Mouse (Mus musculus) CH12F3 (cell line): ENCODE results near the gene Ccdc96.

Experiments
- in situ Hi-C: fragments of 300-500 bp; cut with MboI; formaldehyde crosslinking; loops from 2 replicates; pipeline ENCODE4 v1.14.3; 2020; ENCODE audit warnings: low sequenced_read_pairs

The Ccdc96 gene

GRCm38 (mm10) chr5:36522782-36523181, 38.4 kb downstream of the Ccdc96 start:
- in situ Hi-C loops, result no loop called here

GRCm38 (mm10) chr5:36523219-36523703, 38.9 kb downstream of the Ccdc96 start:
- in situ Hi-C loops, result no loop called here

GRCm38 (mm10) chr5:36525216-36525615, 40.8 kb downstream of the Ccdc96 start:
- in situ Hi-C loops, result loop anchor here (5.0 kb wide), 1 partner anchor 57 kb away; no protein-coding TSS in a partner anchor

- in situ Hi-C loops, result loop anchor here (5.0 kb wide), 1 partner anchor 56 kb away; no protein-coding TSS in a partner anchor
Measured at GRCm38 (mm10) chr5:36526274-36526673, 41.9 kb downstream of the Ccdc96 start.

GRCm38 (mm10) chr5:36526921-36527320, 42.5 kb downstream of the Ccdc96 start:
- in situ Hi-C loops, result loop anchor here (5.0 kb wide), 1 partner anchor 55 kb away; no protein-coding TSS in a partner anchor

- in situ Hi-C loops, result loop anchor here (5.0 kb wide), 1 partner anchor 53 kb away; no protein-coding TSS in a partner anchor
Measured at GRCm38 (mm10) chr5:36529698-36530097, 45.3 kb downstream of the Ccdc96 start.

- in situ Hi-C loops, result no loop called here
Measured at GRCm38 (mm10) chr5:36530129-36530751, 45.9 kb downstream of the Ccdc96 start.

- in situ Hi-C loops, result no loop called here
Measured at GRCm38 (mm10) chr5:36534455-36535030, 50.2 kb downstream of the Ccdc96 start.

GRCm38 (mm10) chr5:36535438-36536176, 51.2 kb downstream of the Ccdc96 start:
- in situ Hi-C loops, result no loop called here

- in situ Hi-C loops, result no loop called here
Measured at GRCm38 (mm10) chr5:36536424-36536823, 52.0 kb downstream of the Ccdc96 start.
